Mouse (Mus musculus): Measurements from ENCODE around the gene D11Wsu47e. TPM values are rescaled to one million over a fixed set of nuclear protein-coding genes. Genes with fewer than 3 reads are reported as not detected.

The D11Wsu47e gene
- 24.5 and 26.5 TPM in 2 replicates for polyA plus RNA-seq (2016; fragmentation: Nextera tagmentation; extraction: Ambion mirVana)

- peak within 1 kb of the TSS; percentile 93 for H3K9ac ChIP-seq
- peak within 1 kb of the TSS; percentile 97 for H3K27ac ChIP-seq
- under 1% methylated on average over 72 of the region's 73 CpGs for WGBS
- H3K4me2 ChIP-seq (replicated peaks), result peak within 1 kb of the TSS; percentile 81
- H3K9me3 ChIP-seq, result no peaks in the 10 kb centered on the region
- ATAC-seq (ENCODE audit: insufficient number of reproducible peaks, insufficient read depth, low FRiP score, low TSS enrichment), result peak; percentile 89
- peaks cover 26% of the 10 kb centered on the region for H3K4me1 ChIP-seq
- H3K36me3 ChIP-seq, result peaks cover 15% of the 10 kb centered on the region
- H3K4me3 ChIP-seq, result peak within 1 kb of the TSS; percentile 99
- H3K27me3 ChIP-seq, result no peaks in the 10 kb centered on the region
Measured at GRCm38 (mm10) chr11:113683957-113684706, at the start of gene D11Wsu47e, which contains the start of gene Fam104a. Gene D11Wsu47e (plus strand): TSS chr11:113684412. Gene Fam104a (minus strand): TSS chr11:113684155.

GRCm38 (mm10) chr11:113634699-113635121, 49.5 kb upstream of the D11Wsu47e start:
- ATAC-seq (ENCODE audit: insufficient number of reproducible peaks, insufficient read depth, low FRiP score, low TSS enrichment), result no peak
- H3K27me3 ChIP-seq, result no peaks in the 10 kb centered on the region
- no peak overlapping the region for H3K27ac ChIP-seq
- no peak overlapping the region for H3K4me3 ChIP-seq
- no peaks in the 10 kb centered on the region for H3K36me3 ChIP-seq
- no peaks in the 10 kb centered on the region for H3K4me1 ChIP-seq
- WGBS, result 64% methylated on average over 10 of the region's 10 CpGs
- no peak overlapping the region for H3K4me2 ChIP-seq (replicated peaks)
- 0 out of 2 replicates have a peak, but pooled peaks cover 4% of the 10 kb centered on the region for H3K9me3 ChIP-seq
- H3K9ac ChIP-seq, result no peak overlapping the region

GRCm38 (mm10) chr11:113638680-113639079, 45.5 kb upstream of the D11Wsu47e start:
- Histone ChIP-seq H3K4me2 (replicated peaks) (no peak overlapping the region), H3K4me3 (no peak overlapping the region), H3K9ac (no peak overlapping the region), H3K9me3 (0 out of 2 replicates have a peak, but pooled peaks cover 7% of the 10 kb centered on the region), H3K27ac (no peak overlapping the region), H3K27me3 (no peaks in the 10 kb centered on the region), H3K4me1 (no peaks in the 10 kb centered on the region), H3K36me3 (no peaks in the 10 kb centered on the region)
- ATAC-seq (ENCODE audit: insufficient number of reproducible peaks, insufficient read depth, low FRiP score, low TSS enrichment), result no peak
- 86% methylated on average over 12 of the region's 12 CpGs for WGBS

- no peak overlapping the region for H3K4me3 ChIP-seq
- no peak overlapping the region for H3K4me2 ChIP-seq (replicated peaks)
- no peak overlapping the region for H3K27ac ChIP-seq
- H3K9me3 ChIP-seq, result peaks cover 7% of the 10 kb centered on the region; the same call in 1 of the 2 replicates
- H3K4me1 ChIP-seq, result peaks cover 12% of the 10 kb centered on the region
- no peaks in the 10 kb centered on the region for H3K27me3 ChIP-seq
- 83% methylated on average over 3 of the region's 3 CpGs for WGBS
- ATAC-seq (ENCODE audit: insufficient number of reproducible peaks, insufficient read depth, low FRiP score, low TSS enrichment), result no peak
- no peaks in the 10 kb centered on the region for H3K36me3 ChIP-seq
- H3K9ac ChIP-seq, result no peak overlapping the region
Measured at GRCm38 (mm10) chr11:113645181-113645580, 39.0 kb upstream of the D11Wsu47e start.

- 4% methylated on average over 15 of the region's 15 CpGs for WGBS
- Histone ChIP-seq H3K4me3 (no peak overlapping the region), H3K9me3 (peaks cover 7% of the 10 kb centered on the region; the same call in 1 of the 2 replicates), H3K4me1 (peaks cover 19% of the 10 kb centered on the region), H3K27ac (no peak overlapping the region), H3K4me2 (replicated peaks) (peak overlapping the region; percentile 32), H3K36me3 (peaks cover 16% of the 10 kb centered on the region), H3K27me3 (no peaks in the 10 kb centered on the region), H3K9ac (peak overlapping the region; percentile 7; the same call in 1 of the 2 replicates)
- no peak for ATAC-seq (ENCODE audit: insufficient number of reproducible peaks, insufficient read depth, low FRiP score, low TSS enrichment)
Measured at GRCm38 (mm10) chr11:113648152-113648551, 36.1 kb upstream of the D11Wsu47e start.

- H3K27me3 ChIP-seq, result no peaks in the 10 kb centered on the region
- H3K4me1 ChIP-seq, result peaks cover 20% of the 10 kb centered on the region
- peak within 1 kb of the TSS; percentile 77 for H3K4me2 ChIP-seq (replicated peaks)
- WGBS, result 40% methylated on average over 26 of the region's 26 CpGs
- H3K9ac ChIP-seq, result peak within 1 kb of the TSS; percentile 88
- no peak for ATAC-seq (ENCODE audit: insufficient number of reproducible peaks, insufficient read depth, low FRiP score, low TSS enrichment)
- peak within 1 kb of the TSS; percentile 90 for H3K4me3 ChIP-seq
- peaks cover 7% of the 10 kb centered on the region; the same call in 1 of the 2 replicates for H3K9me3 ChIP-seq
- H3K36me3 ChIP-seq, result peaks cover 22% of the 10 kb centered on the region
- H3K27ac ChIP-seq, result peak within 1 kb of the TSS; percentile 90
Measured at GRCm38 (mm10) chr11:113648690-113649352, 35.4 kb upstream of the D11Wsu47e start, which contains the start of gene Cog1. Gene Cog1 (plus strand): TSS chr11:113649169.

GRCm38 (mm10) chr11:113649353-113650210, 34.6 kb upstream of the D11Wsu47e start, which contains the start of gene Slc39a11:
Gene Slc39a11 (minus strand): TSS chr11:113650079.
- Histone ChIP-seq H3K36me3 (peaks cover 30% of the 10 kb centered on the region), H3K4me1 (peaks cover 22% of the 10 kb centered on the region), H3K9ac (peak within 1 kb of the TSS; percentile 88), H3K9me3 (peaks cover 7% of the 10 kb centered on the region; the same call in 1 of the 2 replicates), H3K4me2 (replicated peaks) (peak within 1 kb of the TSS; percentile 77), H3K27me3 (no peaks in the 10 kb centered on the region), H3K4me3 (peak within 1 kb of the TSS; percentile 90), H3K27ac (peak within 1 kb of the TSS; percentile 90)
- WGBS, result under 1% methylated on average over 88 of the region's 91 CpGs
- peak; percentile 43; the same call in 1 of the 2 replicates for ATAC-seq (ENCODE audit: insufficient number of reproducible peaks, insufficient read depth, low FRiP score, low TSS enrichment)

- ATAC-seq (ENCODE audit: insufficient number of reproducible peaks, insufficient read depth, low FRiP score, low TSS enrichment), result no peak
- Histone ChIP-seq H3K4me2 (replicated peaks) (no peak overlapping the region), H3K4me3 (no peak overlapping the region), H3K9me3 (no peaks in the 10 kb centered on the region), H3K27ac (peak overlapping the region; percentile 32; the same call in 1 of the 2 replicates), H3K4me1 (peaks cover 30% of the 10 kb centered on the region), H3K27me3 (no peaks in the 10 kb centered on the region), H3K9ac (no peak overlapping the region), H3K36me3 (peaks cover 48% of the 10 kb centered on the region)
- 70% methylated on average over 22 of the region's 22 CpGs for WGBS
Measured at GRCm38 (mm10) chr11:113651206-113651906, 32.9 kb upstream of the D11Wsu47e start.

GRCm38 (mm10) chr11:113651907-113652273, 32.3 kb upstream of the D11Wsu47e start:
- H3K4me2 ChIP-seq (replicated peaks), result no peak overlapping the region
- peaks cover 31% of the 10 kb centered on the region for H3K4me1 ChIP-seq
- H3K36me3 ChIP-seq, result peaks cover 53% of the 10 kb centered on the region

GRCm38 (mm10) chr11:113652516-113652915, 31.7 kb upstream of the D11Wsu47e start:
- Histone ChIP-seq H3K4me2 (replicated peaks) (no peak overlapping the region), H3K4me3 (no peak overlapping the region), H3K36me3 (peaks cover 59% of the 10 kb centered on the region), H3K27me3 (no peaks in the 10 kb centered on the region), H3K27ac (no peak overlapping the region), H3K4me1 (peaks cover 31% of the 10 kb centered on the region), H3K9me3 (no peaks in the 10 kb centered on the region), H3K9ac (no peak overlapping the region)
- WGBS, result 93% methylated on average over 6 of the region's 6 CpGs
- no peak for ATAC-seq (ENCODE audit: insufficient number of reproducible peaks, insufficient read depth, low FRiP score, low TSS enrichment)

More at GRCm38 (mm10) chr11:113651907-113652273, 32.3 kb upstream of the D11Wsu47e start:
- WGBS, result 43% methylated on average over 8 of the region's 8 CpGs
- Histone ChIP-seq H3K27me3 (no peaks in the 10 kb centered on the region), H3K4me3 (no peak overlapping the region), H3K9me3 (no peaks in the 10 kb centered on the region), H3K9ac (no peak overlapping the region), H3K27ac (peak overlapping the region; percentile 32; the same call in 1 of the 2 replicates)
- ATAC-seq (ENCODE audit: insufficient number of reproducible peaks, insufficient read depth, low FRiP score, low TSS enrichment), result no peak
